Mouse (Mus musculus) heart, adult 8-10 months (tissue): ENCODE results near the gene Dnah10. TPM values are rescaled to one million over a fixed set of nuclear protein-coding genes. Genes with fewer than 3 reads are reported as not detected.

ENCODE experiments used
- DNase-seq: peaks from one replicate; pipeline ENCODE4 v3.0.0; 2022; ENCODE audit warnings: low spot score
- total RNA-seq, 4 experiments: library from RNA; stranded (reverse); gene quantifications; 2 replicates each; pipeline ENCODE4 v1.2.4; 2022

The Dnah10 gene
- total RNA-seq, 4 experiments from 2014 or later = 0.03 to 0.06 (median 0.05) TPM; not detected in 1

- no peak for DNase-seq
Measured at GRCm38 (mm10) chr5:124812466-124812865, 87.6 kb downstream of the Dnah10 start.

- DNase-seq = no peak
Measured at GRCm38 (mm10) chr5:124814797-124815196, 89.9 kb downstream of the Dnah10 start.

- no peak for DNase-seq
Measured at GRCm38 (mm10) chr5:124817050-124817449, 92.2 kb downstream of the Dnah10 start.

DNA sequence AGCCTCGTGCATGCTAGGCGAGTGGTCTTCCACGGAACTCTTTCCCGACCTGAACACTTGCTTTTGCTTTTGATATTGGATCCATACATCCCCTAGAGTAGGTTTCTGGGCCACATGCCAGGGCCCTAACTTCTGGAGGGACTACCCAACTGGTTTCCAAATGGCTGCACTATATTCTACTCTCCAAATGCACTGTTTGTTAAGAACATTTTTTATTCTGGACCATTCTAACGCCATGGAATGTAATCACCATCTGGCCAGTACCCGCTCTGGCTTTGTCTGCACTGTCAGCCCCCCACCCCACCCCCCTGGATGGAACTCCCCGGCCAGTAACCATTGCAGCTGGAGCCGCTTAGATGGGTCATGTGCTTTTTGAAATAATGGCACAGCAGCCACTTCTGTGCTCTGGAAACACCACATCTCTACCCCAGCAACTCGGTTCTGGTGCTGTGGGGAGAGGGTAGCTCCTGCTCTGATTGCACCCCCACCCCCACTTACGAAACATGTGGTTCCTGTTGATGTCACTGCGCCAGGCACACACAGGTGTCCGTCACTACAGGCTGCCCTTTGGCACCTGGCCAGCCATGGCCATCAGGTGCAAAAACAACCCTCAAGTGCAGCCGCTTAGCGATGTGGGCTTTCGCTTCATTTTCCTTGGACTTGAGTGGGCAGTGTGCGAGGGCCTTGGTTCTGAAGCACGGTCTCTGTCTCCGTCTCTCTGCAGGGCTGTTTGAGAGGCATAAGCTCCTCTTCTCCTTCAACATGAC, 97.4 kb downstream of the Dnah10 start:
- DNase-seq = no peak

DNA sequence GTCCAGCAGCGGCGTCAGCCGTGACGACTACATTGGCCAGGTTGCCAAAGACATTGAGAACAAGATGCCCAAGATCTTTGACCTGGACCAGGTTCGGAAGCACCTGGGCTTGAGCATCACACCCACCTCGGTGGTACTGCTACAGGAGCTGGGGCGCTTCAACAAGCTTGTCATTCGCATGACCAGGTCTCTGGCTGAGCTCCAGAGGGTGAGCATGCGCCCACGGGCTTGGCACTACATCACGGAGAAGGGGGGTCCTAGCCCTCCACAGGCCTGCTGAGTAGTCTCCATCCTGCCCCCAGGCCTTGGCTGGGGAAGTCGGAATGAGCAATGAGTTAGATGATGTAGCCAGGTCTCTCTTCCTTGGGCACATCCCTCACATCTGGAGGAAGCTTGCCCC, 105.4 kb downstream of the Dnah10 start:
- DNase-seq = no peak

DNA sequence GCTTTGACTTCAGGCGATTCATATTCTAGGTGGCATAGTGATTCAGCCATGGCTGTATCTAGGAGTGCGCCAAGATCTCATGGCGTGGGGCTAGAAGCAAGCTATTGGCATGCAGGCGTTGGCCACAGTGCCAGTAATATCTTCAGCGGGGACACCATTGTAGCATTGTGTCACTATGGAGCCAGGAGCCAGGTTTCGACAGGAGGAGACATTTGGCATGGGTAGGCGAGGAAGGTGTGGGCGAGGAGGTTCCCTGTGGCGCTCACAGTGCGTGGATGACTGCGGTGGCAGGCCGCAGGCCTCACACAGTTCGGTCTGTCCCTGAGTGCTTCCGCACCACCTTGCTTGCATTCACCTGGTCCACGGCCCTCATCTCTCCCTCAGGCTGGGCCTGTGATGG, 110.3 kb downstream of the Dnah10 start:
- DNase-seq = no peak

- no peak for DNase-seq
Measured at GRCm38 (mm10) chr5:124836075-124836474, 111.2 kb downstream of the Dnah10 start.

- DNase-seq = no peak
Measured at GRCm38 (mm10) chr5:124836621-124837020, 111.7 kb downstream of the Dnah10 start.

DNA sequence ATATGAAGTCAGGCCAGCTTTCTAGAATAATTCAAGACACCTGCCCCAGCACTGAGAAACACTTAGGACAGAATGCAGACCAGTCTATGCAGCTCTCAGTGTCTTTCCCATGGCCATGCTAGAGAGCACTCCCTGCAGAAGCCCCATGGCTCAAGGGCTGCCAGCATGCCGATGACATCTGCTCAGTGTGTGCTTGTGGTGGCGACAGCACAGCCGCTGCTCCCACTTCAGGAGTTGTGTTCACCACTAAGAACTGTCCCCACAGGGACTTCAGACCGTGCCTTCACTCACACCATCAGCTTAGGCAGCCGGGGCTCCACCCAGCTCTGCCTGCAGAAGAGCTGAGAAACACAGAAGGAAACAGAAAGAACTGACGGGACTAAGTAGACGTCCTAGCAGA, 115.3 kb downstream of the Dnah10 start:
- DNase-seq = no peak

- DNase-seq = no peak
Measured at GRCm38 (mm10) chr5:124840669-124841068, 115.8 kb downstream of the Dnah10 start.

GRCm38 (mm10) chr5:124843386-124843785, 118.5 kb downstream of the Dnah10 start:
- DNase-seq = peak; percentile 12

DNA sequence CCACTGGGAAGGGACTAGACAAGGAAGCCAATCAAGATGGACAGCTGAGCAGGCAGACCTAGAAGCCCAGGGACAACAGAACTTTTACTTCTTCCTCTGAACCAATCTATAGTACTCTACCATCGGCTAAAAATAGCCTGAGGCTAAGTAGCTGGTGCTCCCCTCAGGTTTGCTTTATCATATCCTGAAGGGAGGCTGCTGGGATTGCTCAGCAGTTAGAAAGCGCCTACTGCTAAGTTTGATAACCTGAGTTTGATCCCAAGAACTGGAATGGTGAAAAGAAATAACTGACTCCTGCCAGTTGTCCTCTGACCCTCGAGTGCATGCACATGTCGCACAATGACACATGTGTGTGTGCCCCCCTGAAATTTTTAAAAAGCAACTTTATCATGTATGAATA, 120.0 kb downstream of the Dnah10 start:
- DNase-seq = no peak

GRCm38 (mm10) chr5:124847014-124847413, 122.1 kb downstream of the Dnah10 start:
- no peak for DNase-seq

GRCm38 (mm10) chr5:124848994-124849393, 124.1 kb downstream of the Dnah10 start:
- no peak for DNase-seq

- DNase-seq = no peak
Measured at GRCm38 (mm10) chr5:124851572-124851971, 126.7 kb downstream of the Dnah10 start.

- no peak for DNase-seq
Measured at GRCm38 (mm10) chr5:124852294-124852693, 127.4 kb downstream of the Dnah10 start.

DNA sequence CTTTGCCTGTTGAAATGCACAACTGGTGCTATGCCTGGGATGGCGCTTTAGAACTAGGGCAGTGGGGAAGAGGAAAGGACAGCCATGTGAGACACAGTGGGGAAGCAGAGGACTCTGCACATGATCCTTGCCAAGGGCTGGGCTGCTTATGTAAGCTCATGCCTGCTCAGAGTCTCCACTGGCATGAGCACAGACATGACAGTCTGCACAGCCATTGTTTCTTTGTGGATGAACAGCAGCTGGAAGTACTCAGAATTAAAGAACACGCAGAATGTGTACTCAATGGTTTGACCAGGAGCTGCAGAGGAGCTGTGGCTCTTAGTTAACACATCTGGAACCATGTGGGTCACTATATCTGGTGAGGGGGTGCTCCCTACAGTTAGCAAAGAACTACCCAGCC, 128.2 kb downstream of the Dnah10 start:
- DNase-seq = no peak

DNA sequence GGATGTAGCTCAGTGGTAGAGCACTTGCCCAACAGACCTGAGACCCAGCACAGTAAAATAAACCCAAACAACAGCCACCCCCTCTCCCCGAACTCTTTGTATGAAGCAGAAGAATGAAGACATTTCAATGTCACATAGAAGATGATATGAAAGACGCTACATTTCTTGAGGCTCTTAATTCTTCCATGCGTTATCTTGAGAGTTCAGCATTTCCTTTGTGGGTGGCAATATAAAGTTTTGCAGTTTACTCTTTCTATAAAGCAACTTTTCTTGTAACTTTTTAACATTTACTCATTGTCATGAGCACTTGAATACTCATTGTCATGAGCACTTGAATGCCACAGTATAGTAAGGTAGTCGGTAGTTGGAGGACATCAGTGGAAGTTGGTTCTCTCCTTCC, 129.3 kb downstream of the Dnah10 start:
- DNase-seq = no peak

- no peak for DNase-seq
Measured at GRCm38 (mm10) chr5:124860013-124860412, 135.1 kb downstream of the Dnah10 start.

DNA sequence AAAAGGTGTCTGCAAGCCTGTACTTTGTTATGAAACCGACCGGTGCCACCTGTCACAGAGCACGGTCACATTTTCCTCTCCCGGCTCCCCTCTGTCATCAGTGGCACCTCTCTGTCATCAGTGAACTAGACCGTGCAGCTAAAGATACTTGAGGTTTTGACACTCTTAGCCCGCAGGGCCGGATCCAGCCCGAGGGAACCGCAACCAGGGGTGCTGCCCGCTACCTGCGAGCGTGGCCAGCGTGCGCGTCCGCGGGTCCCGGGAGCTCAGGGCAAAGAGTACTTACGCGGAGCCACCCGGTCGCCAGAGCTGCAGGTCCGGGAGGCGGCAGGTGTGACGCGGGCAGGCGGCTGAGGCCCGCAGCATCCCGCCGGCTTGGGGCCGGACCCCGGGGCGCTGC, 136.6 kb downstream of the Dnah10 start:
- no peak for DNase-seq

DNA sequence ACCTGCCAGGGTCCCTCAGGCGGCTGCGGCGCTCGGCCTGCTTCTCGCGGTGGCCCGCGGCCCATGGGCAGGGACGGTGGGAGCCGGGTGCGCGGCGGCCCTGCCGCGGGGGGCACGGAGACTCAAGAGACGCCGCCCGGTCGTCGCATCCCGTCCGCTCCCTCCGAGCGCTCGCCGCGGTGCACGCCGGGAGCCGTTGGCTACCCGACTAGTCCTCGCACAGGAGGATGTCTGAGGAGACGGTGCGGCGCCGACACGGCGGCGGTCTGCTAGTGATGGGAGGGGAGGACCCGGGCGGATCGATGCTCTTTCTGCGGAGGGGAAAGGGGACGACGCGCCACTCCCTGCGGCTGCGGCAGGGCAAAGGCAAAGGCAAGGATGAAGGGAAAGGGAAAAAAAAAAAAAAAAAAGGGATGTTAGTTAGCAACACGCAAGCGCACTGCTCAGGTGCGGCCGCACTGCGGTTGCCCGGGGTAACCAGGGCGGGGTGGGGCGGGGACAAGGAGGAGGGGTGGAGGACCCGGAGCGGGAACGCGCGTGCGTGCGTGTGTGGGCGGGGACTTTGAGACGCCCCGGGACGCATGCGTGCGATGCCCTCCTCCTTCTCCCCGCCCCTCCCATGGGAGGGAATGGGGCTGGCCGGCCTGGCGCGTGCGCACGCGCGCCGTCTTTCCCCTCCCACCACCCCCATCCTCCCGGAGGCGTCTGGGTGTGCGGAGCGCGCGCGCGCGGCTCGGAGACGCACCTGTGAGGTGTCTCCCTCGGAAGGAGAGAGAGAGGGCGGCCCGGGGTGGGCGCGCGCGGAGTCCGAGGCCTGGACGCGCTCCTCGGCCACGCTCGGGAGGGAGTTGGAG, 137.4 kb downstream of the Dnah10 start, which contains the start of the genes Ccdc92 and Zfp664:
TSS of gene Ccdc92 (minus strand) at position 412 of the 854 bp plus-strand sequence.
TSS of gene Zfp664 (plus strand) at position 679 of the 854 bp plus-strand sequence.
- DNase-seq = peak; percentile 95

DNA sequence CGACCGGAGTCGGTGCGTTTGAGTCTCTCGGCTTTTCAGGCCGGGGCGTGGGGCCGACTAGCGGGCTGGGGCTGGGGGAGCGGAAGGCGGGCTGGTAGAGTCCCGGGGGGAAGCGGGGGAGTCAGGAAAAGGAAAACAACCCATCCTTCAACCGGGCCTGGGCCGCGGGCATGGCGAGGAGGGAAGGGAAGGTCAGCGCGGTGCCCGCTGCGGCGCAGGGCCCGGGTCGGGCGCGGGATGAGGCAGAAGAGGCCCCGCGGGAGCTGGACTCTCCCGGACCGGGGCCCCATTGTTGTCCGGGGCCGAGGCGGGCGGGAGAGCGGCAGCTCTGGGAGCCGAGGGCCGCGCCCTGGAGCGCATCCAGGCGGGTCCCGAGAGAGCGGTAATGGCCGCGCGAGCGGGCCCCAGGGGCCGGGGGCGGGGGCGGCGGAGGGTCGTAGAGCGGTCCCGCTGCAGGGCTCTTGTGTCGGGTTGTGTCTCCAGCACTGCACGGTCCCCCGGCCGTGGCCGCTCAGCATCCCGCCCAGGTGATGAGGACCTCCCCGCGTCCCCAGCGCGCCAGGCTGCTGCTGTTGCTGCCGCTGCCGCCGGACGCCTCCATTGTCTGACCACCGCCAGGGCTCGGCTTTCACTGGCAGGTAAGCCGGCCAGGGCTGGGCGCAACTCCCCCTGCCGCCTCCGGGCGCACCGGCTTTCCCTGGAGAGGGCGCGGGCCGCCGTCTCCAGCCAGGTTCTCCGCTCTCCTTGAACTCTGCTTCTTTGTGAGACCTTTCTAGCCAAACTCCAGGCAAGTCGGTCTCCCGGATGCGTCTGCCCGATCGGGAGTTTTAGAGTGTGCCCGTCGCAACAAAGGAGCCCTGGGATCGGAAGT, 138.2 kb downstream of the Dnah10 start:
- DNase-seq = peak; percentile 39
